Mouse (Mus musculus) E14TG2a.4 (cell line): ENCODE measurements around the gene Mettl7b.

Experiments
- CTCF ChIP-seq: conservative IDR thresholded peaks from 2 replicates; pipeline ENCODE4 v1.5.1; 2014; ENCODE audit warnings: low read length
- NANOG ChIP-seq: IDR thresholded peaks from 2 replicates; pipeline ENCODE4 v1.6.1; 2014; ENCODE audit warnings: borderline replicate concordance, low read length, mixed read lengths
- POU5F1 ChIP-seq: IDR thresholded peaks from 2 replicates; pipeline ENCODE4 v1.6.1; 2014; ENCODE audit warnings: low read length, borderline replicate concordance

DNA sequence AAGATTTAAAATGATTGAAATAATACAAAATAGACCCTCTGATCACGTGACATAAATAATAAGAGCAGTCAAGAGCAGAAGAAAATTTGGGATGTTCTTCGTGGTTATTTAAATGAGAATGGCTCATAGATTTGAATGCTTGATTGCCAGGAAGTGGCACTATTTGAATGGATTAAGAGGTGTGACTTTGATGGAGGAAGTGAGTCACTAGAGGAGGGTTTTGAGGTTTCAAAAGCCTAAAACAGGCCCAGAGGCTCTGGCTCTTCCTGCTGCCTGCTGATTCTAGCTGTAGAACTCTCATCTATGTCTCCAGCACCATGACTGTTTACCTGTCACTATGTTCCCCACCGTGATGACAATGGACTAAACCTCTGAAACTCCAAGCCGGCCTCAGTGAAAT, 12.1 kb upstream of the Mettl7b start:
- no peak for TF ChIP-seq CTCF
- TF ChIP-seq NANOG, result no peak
- no peak for TF ChIP-seq POU5F1
